ENCODE assay signal across 10 mouse cellular contexts in genomic region chr14:73280996-73281395, GRCm38 (mm10). TPM values are rescaled to one million over a fixed set of nuclear protein-coding genes. Genes with fewer than 3 reads are reported as not detected.
DNase-seq lines count a peak whose midpoint lies in the region; ATAC-seq and TF ChIP-seq lines count a peak whose summit lies in the region.
"Had no signal": no experiment of that assay in that cellular context is flagged by ENCODE, and none has a peak within 500 bp of the region (broad histone marks: within the 10 kb centered on the region; RNA-seq: fewer than 3 reads in every experiment).

No protein-coding gene starts in this region.

- H3K27ac ChIP-seq in intestine, postnatal 0 days (ENCODE audit: low read depth, low read length): no peak overlapping the region
- H3K27ac ChIP-seq in intestine, embryonic 16.5 days (ENCODE audit: low read length): no peak overlapping the region
- H3K27ac ChIP-seq in midbrain, embryonic 11.5 days (ENCODE audit: low read depth, low read length): no peak overlapping the region
- no peak overlapping the region for H3K27ac ChIP-seq in midbrain, embryonic 13.5 days
- H3K27ac ChIP-seq: embryonic facial prominence, embryonic 15.5 days; neural tube, embryonic 12.5 days had no signal

- H3K4me3 ChIP-seq in intestine, postnatal 0 days (ENCODE audit: low read depth, low read length): no peak overlapping the region
- H3K4me3 ChIP-seq in intestine, embryonic 16.5 days (ENCODE audit: low read length): no peak overlapping the region
- no peak overlapping the region for H3K4me3 ChIP-seq in midbrain, embryonic 11.5 days (ENCODE audit: low read depth, low read length)
- H3K4me3 ChIP-seq in midbrain, embryonic 13.5 days (replicated peaks): no peak overlapping the region
- H3K4me3 ChIP-seq: embryonic facial prominence, embryonic 15.5 days; neural tube, embryonic 12.5 days had no signal

- ATAC-seq in cerebellum, adult (ENCODE audit: insufficient number of reproducible peaks, low FRiP score, low TSS enrichment): no peak
- ATAC-seq in intestine, postnatal 0 days: no peak
- ATAC-seq in intestine, embryonic 16.5 days: no peak
- peak; percentile 42; the same call in 1 of the 2 replicates for ATAC-seq in midbrain, embryonic 11.5 days (ENCODE audit: low FRiP score)
- ATAC-seq in midbrain, embryonic 13.5 days: no peak

- TF ChIP-seq CTCF in intestine, postnatal 0 days (IDR thresholded peaks at IDR 0.05; ENCODE audit: low read depth): peak; percentile 69

- no peak overlapping the region for H3K4me2 ChIP-seq in intestine, postnatal 0 days (replicated peaks; ENCODE audit: low read depth)
- no peak overlapping the region for H3K4me2 ChIP-seq in intestine, embryonic 16.5 days (ENCODE audit: low read depth, low read length)
- H3K4me2 ChIP-seq in midbrain, embryonic 11.5 days: no peak overlapping the region
- no peak overlapping the region for H3K4me2 ChIP-seq in midbrain, embryonic 13.5 days (replicated peaks)
- H3K4me2 ChIP-seq: embryonic facial prominence, embryonic 15.5 days; neural tube, embryonic 12.5 days had no signal

- H3K4me1 ChIP-seq in intestine, postnatal 0 days (replicated peaks; ENCODE audit: control insufficient read depth, insufficient read depth, low read length): no peaks in the 10 kb centered on the region
- H3K4me1 ChIP-seq in intestine, embryonic 16.5 days (ENCODE audit: control insufficient read depth, insufficient read depth, low read length): no peaks in the 10 kb centered on the region
- H3K4me1 ChIP-seq in midbrain, embryonic 11.5 days (ENCODE audit: control insufficient read depth, insufficient read depth, low read length): peaks cover 3% of the 10 kb centered on the region
- H3K4me1 ChIP-seq in midbrain, embryonic 13.5 days (replicated peaks): peaks cover 3% of the 10 kb centered on the region
- H3K4me1 ChIP-seq: embryonic facial prominence, embryonic 15.5 days; neural tube, embryonic 12.5 days had no signal

- no peak overlapping the region for H3K9ac ChIP-seq in intestine, postnatal 0 days (ENCODE audit: low read depth, low read length)
- no peak overlapping the region for H3K9ac ChIP-seq in intestine, embryonic 16.5 days (ENCODE audit: low read depth, low read length)
- H3K9ac ChIP-seq in midbrain, embryonic 11.5 days (ENCODE audit: low read length): no peak overlapping the region
- no peak overlapping the region for H3K9ac ChIP-seq in midbrain, embryonic 13.5 days (replicated peaks)
- H3K9ac ChIP-seq: embryonic facial prominence, embryonic 15.5 days; neural tube, embryonic 12.5 days had no signal

- H3K27me3 ChIP-seq in intestine, postnatal 0 days (replicated peaks; ENCODE audit: control insufficient read depth, insufficient read depth, low read length): no peaks in the 10 kb centered on the region
- H3K27me3 ChIP-seq in intestine, embryonic 16.5 days (replicated peaks; ENCODE audit: control insufficient read depth, insufficient read depth, low read length): no peaks in the 10 kb centered on the region
- H3K27me3 ChIP-seq in midbrain, embryonic 11.5 days (ENCODE audit: control insufficient read depth, insufficient read depth, low read length): no peaks in the 10 kb centered on the region
- H3K27me3 ChIP-seq in midbrain, embryonic 13.5 days: no peaks in the 10 kb centered on the region
- H3K27me3 ChIP-seq: embryonic facial prominence, embryonic 15.5 days; neural tube, embryonic 12.5 days had no signal

- peak; percentile 26 for DNase-seq in cerebellum, adult 9-10 months
- DNase-seq in midbrain, embryonic 11.5 days (ENCODE audit: low spot score, missing footprints): peak; percentile 75
- DNase-seq in retina, embryonic 14.5 days (ENCODE audit: low spot score): peak; percentile 32
- DNase-seq in thymus, postnatal 4 days: no peak

- H3K36me3 ChIP-seq in intestine, postnatal 0 days (ENCODE audit: control insufficient read depth, insufficient read depth): peaks cover 8% of the 10 kb centered on the region; the same call in 1 of the 2 replicates
- H3K36me3 ChIP-seq in intestine, embryonic 16.5 days (ENCODE audit: control insufficient read depth, insufficient read depth, low read length): no peaks in the 10 kb centered on the region
- H3K36me3 ChIP-seq in midbrain, embryonic 11.5 days (ENCODE audit: control insufficient read depth, insufficient read depth, low read length): no peaks in the 10 kb centered on the region
- peaks cover 13% of the 10 kb centered on the region for H3K36me3 ChIP-seq in midbrain, embryonic 13.5 days
- H3K36me3 ChIP-seq: embryonic facial prominence, embryonic 15.5 days had no signal

- H3K9me3 ChIP-seq in intestine, postnatal 0 days (ENCODE audit: control insufficient read depth): no peaks in the 10 kb centered on the region
- H3K9me3 ChIP-seq in intestine, embryonic 16.5 days (ENCODE audit: control insufficient read depth, low read length): no peaks in the 10 kb centered on the region
- H3K9me3 ChIP-seq in midbrain, embryonic 11.5 days (ENCODE audit: control insufficient read depth, low read length): no peaks in the 10 kb centered on the region
- H3K9me3 ChIP-seq in midbrain, embryonic 13.5 days: no peaks in the 10 kb centered on the region
- H3K9me3 ChIP-seq: embryonic facial prominence, embryonic 15.5 days; neural tube, embryonic 12.5 days had no signal

- 16% methylated on average over 1 of the region's 1 CpGs for WGBS in intestine, postnatal 0 days
- WGBS in intestine, embryonic 16.5 days: 17% methylated on average over 1 of the region's 1 CpGs
- 9% methylated on average over 1 of the region's 1 CpGs for WGBS in midbrain, embryonic 11.5 days
- 10% methylated on average over 1 of the region's 1 CpGs for WGBS in midbrain, embryonic 13.5 days

RNA-seq across cellular contexts. Expression of gene Lpar6, which starts 43.3 kb away (rescaled TPM):
- 7.8 and 8.1 TPM in 2 replicates for polyA plus RNA-seq in intestine, postnatal 0 days (2015; fragmentation: Nextera tagmentation; extraction: Ambion mirVana)
- polyA plus RNA-seq in intestine, embryonic 16.5 days (2015; fragmentation: Nextera tagmentation; extraction: Ambion mirVana): 12.1 and 13.0 TPM in 2 replicates
- polyA plus RNA-seq in midbrain, embryonic 11.5 days (2014; fragmentation: Nextera tagmentation; extraction: Ambion mirVana): 17.7 and 17.8 TPM in 2 replicates
- polyA plus RNA-seq in midbrain, embryonic 13.5 days (2015; fragmentation: Nextera tagmentation; extraction: Ambion mirVana): 7.4 and 8.6 TPM in 2 replicates

RNA-seq across cellular contexts. Expression of gene Rb1, which starts 44.6 kb away (rescaled TPM):
- polyA plus RNA-seq in intestine, postnatal 0 days (2015; fragmentation: Nextera tagmentation; extraction: Ambion mirVana): 14.1 and 15.1 TPM in 2 replicates
- 13.0 and 14.9 TPM in 2 replicates for polyA plus RNA-seq in intestine, embryonic 16.5 days (2015; fragmentation: Nextera tagmentation; extraction: Ambion mirVana)
- 41.4 and 49.2 TPM in 2 replicates for polyA plus RNA-seq in midbrain, embryonic 11.5 days (2014; fragmentation: Nextera tagmentation; extraction: Ambion mirVana)
- 21.2 and 22.3 TPM in 2 replicates for polyA plus RNA-seq in midbrain, embryonic 13.5 days (2015; fragmentation: Nextera tagmentation; extraction: Ambion mirVana)
